Mouse (Mus musculus) erythroblast, embryonic 14.5 days (primary cell): ENCODE data around the gene Slc51a.

ENCODE experiments used
- GATA1 ChIP-seq: IDR thresholded peaks from 2 replicates; pipeline ENCODE4 v1.6.1; 2012; ENCODE audit warnings: low read length, inconsistent platforms, mixed read lengths
- TAL1 ChIP-seq: IDR thresholded peaks from 3 replicates; pipeline ENCODE4 v1.6.1; 2012; ENCODE audit warnings: low read length, inconsistent platforms, mixed read lengths

- no peak for TF ChIP-seq GATA1
- no peak for TF ChIP-seq TAL1
Measured at GRCm38 (mm10) chr16:32431047-32431591, 56.6 kb downstream of the Slc51a start.
